Mouse (Mus musculus): ENCODE results near the gene Cntf. TPM values are rescaled to one million over a fixed set of nuclear protein-coding genes. Genes with fewer than 3 reads are reported as not detected.

The Cntf gene
- polyA plus RNA-seq (2017; shearing (Covaris generic)), result not detected

GRCm38 (mm10) chr19:12765308-12765707, at the start of gene Cntf:
Cntf (minus strand) TSS chr19:12765632.

DNA sequence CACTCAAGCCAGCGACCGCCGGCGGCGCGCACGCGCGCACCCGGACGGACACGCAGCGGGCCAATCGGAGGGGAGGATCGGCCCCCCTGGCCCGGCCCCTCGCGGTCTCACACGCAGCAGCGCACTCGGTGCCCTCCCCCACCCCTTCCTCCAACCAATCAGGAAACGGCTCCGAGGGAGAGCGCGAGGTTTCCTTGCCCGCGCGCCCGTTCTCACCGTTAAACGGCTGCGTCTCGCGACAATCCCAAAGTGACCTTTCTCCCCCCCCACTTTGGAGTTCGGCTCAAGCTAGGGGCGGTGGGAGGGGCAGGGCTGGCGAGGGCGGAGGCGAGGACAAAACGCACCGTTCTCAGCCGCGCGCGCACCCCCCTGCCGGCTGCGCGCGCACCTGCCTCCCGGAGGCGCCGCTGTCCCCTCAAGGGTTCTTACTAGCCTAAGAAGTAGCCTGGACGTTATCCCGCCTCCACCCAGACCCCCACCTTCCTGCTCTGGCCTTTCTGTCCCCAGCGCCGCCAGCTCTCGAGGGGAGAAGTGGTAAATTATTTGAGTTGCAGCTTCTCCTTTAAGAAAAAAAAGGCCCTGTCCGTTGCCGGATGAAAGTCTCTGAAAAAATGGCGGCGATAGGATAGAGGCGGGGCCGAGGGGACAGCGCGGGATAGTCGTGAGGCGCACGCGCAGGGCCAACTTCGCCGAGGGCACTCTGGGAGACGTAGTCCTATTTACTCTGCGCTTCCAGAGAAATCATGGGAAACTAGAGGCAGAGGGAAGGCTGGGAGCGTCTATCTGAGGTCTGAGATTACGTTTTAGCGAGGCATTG, 30.3 kb upstream of the Cntf start, which contains the start of the genes Zfp91 and Lpxn:
Gene Zfp91 (minus strand): TSS at position 616 of the 817 bp plus-strand sequence.
Gene Lpxn (plus strand): TSS at position 683 of the 817 bp plus-strand sequence.

Other genes with a start within 250 kb of the Cntf start
- gene Fam111a, start 219.9 kb downstream of the Cntf start, polyA plus RNA-seq (2017; shearing (Covaris generic)), result 26.0 TPM
- not detected for gene Gm4952, start 165.7 kb downstream of the Cntf start, polyA plus RNA-seq (2017; shearing (Covaris generic))
- not detected for gene Glyat, start 132.3 kb downstream of the Cntf start, polyA plus RNA-seq (2017; shearing (Covaris generic))
- gene Olfr1442, start 95.2 kb downstream of the Cntf start, polyA plus RNA-seq (2017; shearing (Covaris generic)), result 0.16 TPM
- not detected for gene Olfr1443, start 87.5 kb downstream of the Cntf start, polyA plus RNA-seq (2017; shearing (Covaris generic))
- gene Keg1, start 69.8 kb downstream of the Cntf start, polyA plus RNA-seq (2017; shearing (Covaris generic)), result not detected
- 18.8 TPM for gene Zfp91, start 30.5 kb upstream of the Cntf start, polyA plus RNA-seq (2017; shearing (Covaris generic))
- gene Lpxn, start 30.6 kb upstream of the Cntf start, polyA plus RNA-seq (2017; shearing (Covaris generic)), result 375 TPM
- not detected for gene Gm5244, start 81.0 kb upstream of the Cntf start, polyA plus RNA-seq (2017; shearing (Covaris generic))
- gene Olfr1444, start 91.7 kb upstream of the Cntf start, polyA plus RNA-seq (2017; shearing (Covaris generic)), result not detected
- not detected for gene Olfr1445, start 118.2 kb upstream of the Cntf start, polyA plus RNA-seq (2017; shearing (Covaris generic))
- gene Olfr1446, start 127.9 kb upstream of the Cntf start, polyA plus RNA-seq (2017; shearing (Covaris generic)), result 0.37 TPM
- not detected for gene Olfr1447, start 138.1 kb upstream of the Cntf start, polyA plus RNA-seq (2017; shearing (Covaris generic))
- gene Olfr1448, start 158.8 kb upstream of the Cntf start, polyA plus RNA-seq (2017; shearing (Covaris generic)), result 0.10 TPM
- gene Olfr1449, start 165.2 kb upstream of the Cntf start, polyA plus RNA-seq (2017; shearing (Covaris generic)), result not detected
- not detected for gene Olfr1450, start 184.6 kb upstream of the Cntf start, polyA plus RNA-seq (2017; shearing (Covaris generic))
- gene Olfr1451, start 229.4 kb upstream of the Cntf start, polyA plus RNA-seq (2017; shearing (Covaris generic)), result 0.37 TPM